Mouse (Mus musculus) C2C12 (cell line): ENCODE measurements around the gene Capg. TPM values are rescaled to one million over a fixed set of nuclear protein-coding genes. Genes with fewer than 3 reads are reported as not detected.
A peak's percentile ranks its signal among the peaks of the same experiment; 100 is the strongest.

ENCODE experiments used
- H3K27me3 ChIP-seq: one replicate; pipeline ENCODE4 v1.6.1; 2011; ENCODE audit not compliant: control insufficient read depth, insufficient read depth, insufficient read length
- H3K36me3 ChIP-seq: one replicate; pipeline ENCODE4 v1.6.1; 2011; ENCODE audit not compliant: control insufficient read depth, insufficient read depth
- H3K4me3 ChIP-seq: one replicate; pipeline ENCODE4 v1.5.1; 2011; ENCODE audit warnings: mild to moderate bottlenecking, control low read depth; ENCODE audit not compliant: poor library complexity, insufficient read depth, severe bottlenecking
- H3K79me2 ChIP-seq: one replicate; pipeline ENCODE4 v1.6.1; 2011; ENCODE audit not compliant: control insufficient read depth, insufficient read depth
- H3K79me3 ChIP-seq: one replicate; pipeline ENCODE4 v1.6.1; 2011; ENCODE audit warnings: low read depth, control low read depth
- H3ac ChIP-seq: one replicate; pipeline ENCODE3; 2011; ENCODE audit warnings: low read depth; ENCODE audit not compliant: control insufficient read depth, insufficient read length
- CEBPB ChIP-seq: IDR thresholded peaks from one replicate; pipeline ENCODE4 v1.6.1; 2011; ENCODE audit warnings: low read depth, mild to moderate bottlenecking, control low read depth, moderate library complexity
- CTCF ChIP-seq: IDR thresholded peaks from one replicate; pipeline ENCODE4 v1.5.1; 2011; ENCODE audit not compliant: control insufficient read depth, insufficient read depth, insufficient read length
- FOSL1 ChIP-seq: IDR thresholded peaks from one replicate; pipeline ENCODE4 v1.8.0; 2011; ENCODE audit warnings: mild to moderate bottlenecking, low read length; ENCODE audit not compliant: poor library complexity, insufficient read depth, severe bottlenecking
- MAX ChIP-seq: IDR thresholded peaks from one replicate; pipeline ENCODE4 v1.6.1; 2011; ENCODE audit warnings: mild to moderate bottlenecking, control low read depth
- MYOD1 ChIP-seq: IDR thresholded peaks from one replicate; pipeline ENCODE4 v1.6.1; 2011; ENCODE audit warnings: low read depth; ENCODE audit not compliant: control insufficient read depth, insufficient read length
- MYOG ChIP-seq: IDR thresholded peaks from one replicate; pipeline ENCODE4 v1.6.1; 2011; ENCODE audit not compliant: control insufficient read depth, insufficient read length; ENCODE audit errors: extremely low read depth
- USF1 ChIP-seq: IDR thresholded peaks from one replicate; pipeline ENCODE4 v1.6.1; 2011; ENCODE audit warnings: low read depth, mild to moderate bottlenecking, control low read depth, moderate library complexity
- polyA plus RNA-seq: library from polyadenylated mRNA; unstranded; fragments of >200 nt; fragmentation: generic; extraction: Trizol; gene quantifications from one replicate; pipeline ENCODE4 v1.2.1, GENCODE M21; 2012; ENCODE audit warnings: missing spikeins

Capg gene
- polyA plus RNA-seq, 1 experiment: 487 TPM

- Histone ChIP-seq H3ac (no peak overlapping the region), H3K27me3 (no peaks in the 10 kb centered on the region), H3K4me3 (no peak overlapping the region), H3K79me2 (no peaks in the 10 kb centered on the region), H3K36me3 (no peaks in the 10 kb centered on the region), H3K79me3 (no peaks in the 10 kb centered on the region)
- no peak for TF ChIP-seq MYOD1
- TF ChIP-seq CTCF: no peak
- no peak for TF ChIP-seq MYOG
- no peak for TF ChIP-seq USF1
- TF ChIP-seq CEBPB: no peak
- no peak for TF ChIP-seq MAX
- TF ChIP-seq FOSL1: no peak
Observed at GRCm38 (mm10) chr6:72508596-72508995, 35.6 kb upstream of the Capg start.

- Histone ChIP-seq H3K79me2 (no peaks in the 10 kb centered on the region), H3K4me3 (no peak overlapping the region), H3K36me3 (no peaks in the 10 kb centered on the region), H3K27me3 (no peaks in the 10 kb centered on the region), H3K79me3 (no peaks in the 10 kb centered on the region), H3ac (no peak overlapping the region)
- TF ChIP-seq CTCF (no peak), FOSL1 (no peak), MAX (no peak), CEBPB (no peak), MYOG (no peak), MYOD1 (no peak), USF1 (no peak)
Observed at GRCm38 (mm10) chr6:72509872-72510435, 34.2 kb upstream of the Capg start.

DNA sequence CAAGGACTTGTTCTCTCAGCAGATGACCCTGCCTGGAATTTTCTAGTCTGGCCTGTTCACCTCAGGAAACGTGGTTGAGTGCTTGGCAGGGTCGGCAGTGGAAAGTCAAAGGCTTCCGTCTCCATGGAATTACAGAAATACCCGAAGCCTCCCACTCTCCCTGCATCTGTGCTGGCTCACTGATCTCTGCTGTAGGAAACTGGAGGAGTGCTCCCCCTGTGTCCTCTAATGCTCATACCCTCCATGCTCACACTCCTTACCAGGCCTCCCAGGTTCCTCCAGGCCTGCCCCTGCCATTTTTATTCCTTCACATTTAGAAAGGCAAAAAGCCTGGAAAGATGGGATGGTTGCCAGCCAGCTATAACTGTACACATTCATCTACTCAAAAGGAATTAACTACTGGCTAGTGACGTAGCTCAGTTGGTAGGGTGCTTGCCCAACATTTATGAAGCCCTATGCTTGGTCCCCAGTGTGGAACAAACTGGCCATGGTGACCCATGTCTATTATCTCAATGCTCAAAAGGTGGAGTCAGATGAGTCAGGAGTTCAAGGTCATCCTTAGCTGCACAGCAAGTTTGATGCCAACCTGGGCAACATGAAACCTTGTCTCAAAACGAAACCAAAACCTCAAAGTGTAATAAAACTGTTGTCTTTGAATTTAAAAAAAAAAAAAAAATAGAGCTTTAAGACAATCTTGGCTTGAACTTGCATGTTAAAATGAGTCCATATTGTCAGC is 33.3 kb upstream of the Capg start:
- TF ChIP-seq MAX: no peak
- no peak for TF ChIP-seq USF1
- TF ChIP-seq MYOD1: no peak
- no peak for TF ChIP-seq MYOG
- TF ChIP-seq CTCF: no peak
- no peak for TF ChIP-seq FOSL1
- no peak for TF ChIP-seq CEBPB
- H3K79me2 ChIP-seq: no peaks in the 10 kb centered on the region
- H3K4me3 ChIP-seq: no peak overlapping the region
- no peaks in the 10 kb centered on the region for H3K27me3 ChIP-seq
- H3K79me3 ChIP-seq: no peaks in the 10 kb centered on the region
- no peak overlapping the region for H3ac ChIP-seq
- no peaks in the 10 kb centered on the region for H3K36me3 ChIP-seq

GRCm38 (mm10) chr6:72512386-72513070 is 31.7 kb upstream of the Capg start:
- peak overlapping the region; percentile 81 for H3ac ChIP-seq
- no peaks in the 10 kb centered on the region for H3K79me2 ChIP-seq
- no peaks in the 10 kb centered on the region for H3K27me3 ChIP-seq
- TF ChIP-seq MYOG (no peak), CTCF (no peak), USF1 (peak; percentile 92), FOSL1 (no peak), MYOD1 (no peak), MAX (peak; percentile 97), CEBPB (no peak)
- H3K4me3 ChIP-seq: no peak overlapping the region
- no peaks in the 10 kb centered on the region for H3K36me3 ChIP-seq
- H3K79me3 ChIP-seq: no peaks in the 10 kb centered on the region

- Histone ChIP-seq H3K79me3 (no peaks in the 10 kb centered on the region), H3K79me2 (no peaks in the 10 kb centered on the region), H3K27me3 (no peaks in the 10 kb centered on the region), H3K36me3 (no peaks in the 10 kb centered on the region), H3K4me3 (no peak overlapping the region), H3ac (peak overlapping the region; percentile 81)
- TF ChIP-seq MYOG: no peak
- no peak for TF ChIP-seq CTCF
- TF ChIP-seq MYOD1: no peak
- TF ChIP-seq MAX: no peak
- no peak for TF ChIP-seq CEBPB
- TF ChIP-seq USF1: no peak
- TF ChIP-seq FOSL1: no peak
Observed at GRCm38 (mm10) chr6:72513071-72513440, 31.1 kb upstream of the Capg start.

DNA sequence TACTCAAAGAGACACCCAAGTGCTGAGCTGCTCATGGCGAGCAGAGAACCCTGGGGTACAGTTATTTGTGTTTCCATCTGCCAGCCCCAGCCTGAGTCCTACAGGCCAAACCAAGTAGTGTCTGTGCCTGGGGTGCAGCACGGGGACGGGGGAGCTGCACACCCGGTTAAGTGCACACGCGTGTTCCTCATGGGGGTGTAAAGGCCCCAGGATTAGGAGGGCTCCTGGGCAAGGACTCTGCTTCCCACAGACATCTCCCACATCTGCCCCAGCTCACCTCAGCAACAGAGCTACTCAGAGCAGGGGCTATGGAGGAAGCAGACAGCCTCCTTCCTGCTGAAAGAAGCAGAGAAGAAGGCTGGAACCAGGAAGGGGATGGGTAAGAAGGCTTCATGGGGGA is 28.5 kb upstream of the Capg start:
- H3ac ChIP-seq: no peak overlapping the region
- H3K36me3 ChIP-seq: no peaks in the 10 kb centered on the region
- H3K27me3 ChIP-seq: no peaks in the 10 kb centered on the region
- no peaks in the 10 kb centered on the region for H3K79me3 ChIP-seq
- no peak for TF ChIP-seq USF1
- no peak for TF ChIP-seq FOSL1
- no peak for TF ChIP-seq MAX
- no peak for TF ChIP-seq CEBPB
- no peak for TF ChIP-seq MYOG
- no peak for TF ChIP-seq CTCF
- TF ChIP-seq MYOD1: no peak
- no peak overlapping the region for H3K4me3 ChIP-seq
- no peaks in the 10 kb centered on the region for H3K79me2 ChIP-seq
